Mouse (Mus musculus): ENCODE measurements around the gene Ncoa7. TPM values are rescaled to one million over a fixed set of nuclear protein-coding genes. Genes with fewer than 3 reads are reported as not detected.
"Not testable (repeated sequence)": the region's sequence is repeated elsewhere in the genome, so short reads cannot be mapped to it uniquely, and the experiment has no call there.

Ncoa7 gene
- polyA plus RNA-seq, 1 experiment: 3.9 TPM

- H3K79me3 ChIP-seq (ENCODE audit: low read depth): peaks cover 4% of the 10 kb centered on the region
- H3K27me3 ChIP-seq (ENCODE audit: control insufficient read depth, insufficient read depth, insufficient read length): no peaks in the 10 kb centered on the region
- H3ac ChIP-seq (ENCODE audit: control insufficient read depth, insufficient read length, low read depth): no peak overlapping the region
- TF ChIP-seq CTCF (IDR thresholded peaks at IDR 0.05; ENCODE audit: control insufficient read depth, insufficient read depth, insufficient read length): no peak
- no peak for TF ChIP-seq MAX (IDR thresholded peaks at IDR 0.05)
- TF ChIP-seq USF1 (IDR thresholded peaks at IDR 0.05; ENCODE audit: low read depth): no peak
- TF ChIP-seq MYOD1 (IDR thresholded peaks at IDR 0.05; ENCODE audit: control insufficient read depth, insufficient read length, low read depth): no peak
- TF ChIP-seq FOSL1 (IDR thresholded peaks at IDR 0.05; ENCODE audit: insufficient read depth, low read length, poor library complexity, severe bottlenecking): no peak
- no peak for TF ChIP-seq MYOG (IDR thresholded peaks at IDR 0.05; ENCODE audit: control insufficient read depth, extremely low read depth, insufficient read length)
- peaks cover 7% of the 10 kb centered on the region for H3K36me3 ChIP-seq (ENCODE audit: control insufficient read depth, insufficient read depth)
- no peak overlapping the region for H3K4me3 ChIP-seq (ENCODE audit: insufficient read depth, poor library complexity, severe bottlenecking)
- H3K79me2 ChIP-seq (ENCODE audit: control insufficient read depth, insufficient read depth): peaks cover 15% of the 10 kb centered on the region
Measured at GRCm38 (mm10) chr10:30791016-30791415, 12.1 kb downstream of the Ncoa7 start.

- TF ChIP-seq MYOD1 (IDR thresholded peaks at IDR 0.05; ENCODE audit: control insufficient read depth, insufficient read length, low read depth) (no peak), MYOG (IDR thresholded peaks at IDR 0.05; ENCODE audit: control insufficient read depth, extremely low read depth, insufficient read length) (no peak), MAX (IDR thresholded peaks at IDR 0.05) (no peak), USF1 (IDR thresholded peaks at IDR 0.05; ENCODE audit: low read depth) (no peak)
- H3ac ChIP-seq (ENCODE audit: control insufficient read depth, insufficient read length, low read depth): no peak overlapping the region
- peaks cover 6% of the 10 kb centered on the region for H3K36me3 ChIP-seq (ENCODE audit: control insufficient read depth, insufficient read depth)
- no peaks in the 10 kb centered on the region for H3K79me3 ChIP-seq (ENCODE audit: low read depth)
- H3K27me3 ChIP-seq (ENCODE audit: control insufficient read depth, insufficient read depth, insufficient read length): no peaks in the 10 kb centered on the region
- peaks cover 5% of the 10 kb centered on the region for H3K79me2 ChIP-seq (ENCODE audit: control insufficient read depth, insufficient read depth)
- H3K4me3 ChIP-seq (ENCODE audit: insufficient read depth, poor library complexity, severe bottlenecking): no peak overlapping the region
Measured at GRCm38 (mm10) chr10:30789521-30789920, 13.6 kb downstream of the Ncoa7 start.

GRCm38 (mm10) chr10:30788340-30788721 lies 14.8 kb downstream of the Ncoa7 start:
- no peak overlapping the region for H3ac ChIP-seq (ENCODE audit: control insufficient read depth, insufficient read length, low read depth)
- no peak for TF ChIP-seq FOSL1 (IDR thresholded peaks at IDR 0.05; ENCODE audit: insufficient read depth, low read length, poor library complexity, severe bottlenecking)
- TF ChIP-seq USF1 (IDR thresholded peaks at IDR 0.05; ENCODE audit: low read depth): no peak
- no peak for TF ChIP-seq MAX (IDR thresholded peaks at IDR 0.05)
- TF ChIP-seq MYOG (IDR thresholded peaks at IDR 0.05; ENCODE audit: control insufficient read depth, extremely low read depth, insufficient read length): no peak
- no peak for TF ChIP-seq MYOD1 (IDR thresholded peaks at IDR 0.05; ENCODE audit: control insufficient read depth, insufficient read length, low read depth)
- TF ChIP-seq CEBPB (IDR thresholded peaks at IDR 0.05; ENCODE audit: low read depth): no peak
- TF ChIP-seq CTCF (IDR thresholded peaks at IDR 0.05; ENCODE audit: control insufficient read depth, insufficient read depth, insufficient read length): no peak
- H3K4me3 ChIP-seq (ENCODE audit: insufficient read depth, poor library complexity, severe bottlenecking): no peak overlapping the region
- H3K36me3 ChIP-seq (ENCODE audit: control insufficient read depth, insufficient read depth): no peaks in the 10 kb centered on the region
- H3K27me3 ChIP-seq (ENCODE audit: control insufficient read depth, insufficient read depth, insufficient read length): no peaks in the 10 kb centered on the region
- H3K79me3 ChIP-seq (ENCODE audit: low read depth): no peaks in the 10 kb centered on the region
- no peaks in the 10 kb centered on the region for H3K79me2 ChIP-seq (ENCODE audit: control insufficient read depth, insufficient read depth)

GRCm38 (mm10) chr10:30787684-30788339 lies 15.3 kb downstream of the Ncoa7 start:
- no peak overlapping the region for H3K4me3 ChIP-seq (ENCODE audit: insufficient read depth, poor library complexity, severe bottlenecking)
- no peaks in the 10 kb centered on the region for H3K27me3 ChIP-seq (ENCODE audit: control insufficient read depth, insufficient read depth, insufficient read length)
- no peaks in the 10 kb centered on the region for H3K79me2 ChIP-seq (ENCODE audit: control insufficient read depth, insufficient read depth)
- H3K79me3 ChIP-seq (ENCODE audit: low read depth): no peaks in the 10 kb centered on the region
- H3ac ChIP-seq (ENCODE audit: control insufficient read depth, insufficient read length, low read depth): no peak overlapping the region
- no peak for TF ChIP-seq MYOG (IDR thresholded peaks at IDR 0.05; ENCODE audit: control insufficient read depth, extremely low read depth, insufficient read length)
- TF ChIP-seq CTCF (IDR thresholded peaks at IDR 0.05; ENCODE audit: control insufficient read depth, insufficient read depth, insufficient read length): no peak
- no peak for TF ChIP-seq MYOD1 (IDR thresholded peaks at IDR 0.05; ENCODE audit: control insufficient read depth, insufficient read length, low read depth)
- no peak for TF ChIP-seq CEBPB (IDR thresholded peaks at IDR 0.05; ENCODE audit: low read depth)
- no peaks in the 10 kb centered on the region for H3K36me3 ChIP-seq (ENCODE audit: control insufficient read depth, insufficient read depth)

GRCm38 (mm10) chr10:30786103-30786754 lies 16.9 kb downstream of the Ncoa7 start:
- TF ChIP-seq FOSL1 (IDR thresholded peaks at IDR 0.05; ENCODE audit: insufficient read depth, low read length, poor library complexity, severe bottlenecking) (no peak), USF1 (IDR thresholded peaks at IDR 0.05; ENCODE audit: low read depth) (peak; percentile 48)
- Histone ChIP-seq H3K4me3 (ENCODE audit: insufficient read depth, poor library complexity, severe bottlenecking) (no peak overlapping the region), H3K27me3 (ENCODE audit: control insufficient read depth, insufficient read depth, insufficient read length) (no peaks in the 10 kb centered on the region)

DNA sequence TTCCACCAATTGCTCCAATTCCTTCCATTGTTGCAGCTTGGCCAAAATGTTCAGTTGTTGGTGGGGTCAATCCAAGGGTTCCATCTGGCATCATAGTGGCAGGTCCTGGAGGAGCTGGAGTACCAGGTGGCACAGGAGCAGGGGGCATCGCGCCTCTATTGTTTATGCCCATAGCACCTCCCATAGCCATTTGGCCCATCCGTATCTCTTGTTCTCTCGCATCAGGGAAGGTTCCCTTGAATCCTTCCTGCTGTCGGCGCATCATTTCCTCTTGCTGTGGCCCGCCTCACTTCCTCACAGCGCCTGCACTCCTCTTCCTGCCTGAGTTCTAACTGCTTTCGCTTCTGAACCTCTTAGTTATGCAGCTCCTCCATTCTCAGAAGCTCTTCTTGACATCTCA lies 22.2 kb downstream of the Ncoa7 start:
- H3K36me3 ChIP-seq (ENCODE audit: control insufficient read depth, insufficient read depth); H3K79me2 ChIP-seq (ENCODE audit: control insufficient read depth, insufficient read depth); H3K79me3 ChIP-seq (ENCODE audit: low read depth); H3K4me3 ChIP-seq (ENCODE audit: insufficient read depth, poor library complexity, severe bottlenecking); H3ac ChIP-seq (ENCODE audit: control insufficient read depth, insufficient read length, low read depth); H3K27me3 ChIP-seq (ENCODE audit: control insufficient read depth, insufficient read depth, insufficient read length): not testable (repeated sequence)

More at GRCm38 (mm10) chr10:30786103-30786754, 16.9 kb downstream of the Ncoa7 start:
- Histone ChIP-seq H3K79me2 (ENCODE audit: control insufficient read depth, insufficient read depth) (no peaks in the 10 kb centered on the region), H3K36me3 (ENCODE audit: control insufficient read depth, insufficient read depth) (no peaks in the 10 kb centered on the region), H3ac (ENCODE audit: control insufficient read depth, insufficient read length, low read depth) (no peak overlapping the region), H3K79me3 (ENCODE audit: low read depth) (no peaks in the 10 kb centered on the region)

Measured in C2C12 (cell line).